Mouse (Mus musculus) heart, adult 2 months (tissue): Measurements from ENCODE around the gene Rab7b. TPM values are rescaled to one million over a fixed set of nuclear protein-coding genes. Genes with fewer than 3 reads are reported as not detected.

Experiments used
- DNase-seq, 2 experiments: peaks; one replicate each; pipeline ENCODE4 v3.0.0; 2021
- H3K27ac ChIP-seq: fragments of 200-600 bp; 2 replicates; pipeline ENCODE4 v1.8.1; 2022
- H3K27me3 ChIP-seq: fragments of 200-500 bp; 2 replicates; pipeline ENCODE4 v1.6.1; 2012; ENCODE audit warnings: mild to moderate bottlenecking, low read length, inconsistent platforms, mixed read lengths; ENCODE audit not compliant: control insufficient read depth, insufficient read depth
- H3K36me3 ChIP-seq: fragments of 200-500 bp; 2 replicates; pipeline ENCODE4 v1.6.1; 2012; ENCODE audit warnings: low read length, inconsistent platforms; ENCODE audit not compliant: control insufficient read depth, insufficient read depth
- H3K4me1 ChIP-seq: fragments of 200-500 bp; 2 replicates; pipeline ENCODE4 v1.6.1; 2011; ENCODE audit warnings: low read length; ENCODE audit not compliant: control insufficient read depth, insufficient read depth
- H3K4me3 ChIP-seq: fragments of 200-600 bp; 2 replicates; pipeline ENCODE4 v1.8.1; 2022
- H3K79me2 ChIP-seq: fragments of 200-500 bp; replicated peaks from 2 replicates; pipeline ENCODE4 v1.6.1; 2012; ENCODE audit warnings: mild to moderate bottlenecking, inconsistent platforms, low read length, moderate library complexity, mixed read lengths; ENCODE audit not compliant: control insufficient read depth, insufficient read depth
- H3K9ac ChIP-seq: fragments of 200-500 bp; 2 replicates; pipeline ENCODE4 v1.6.1; 2012; ENCODE audit warnings: low read depth, mild to moderate bottlenecking, control low read depth, inconsistent platforms, low read length, mixed read lengths
- CTCF ChIP-seq: fragments of 200-600 bp; IDR thresholded peaks from 2 replicates; pipeline ENCODE4 v1.8.1; 2022; ENCODE audit warnings: antibody characterized with exemption, mild to moderate bottlenecking, moderate library complexity
- EP300 ChIP-seq: fragments of 200-500 bp; IDR thresholded peaks from 2 replicates; pipeline ENCODE4 v1.6.1; 2011; ENCODE audit warnings: low read depth, low read length, control low read depth; ENCODE audit not compliant: insufficient read depth
- POLR2A ChIP-seq: fragments of 200-500 bp; IDR thresholded peaks from 2 replicates; pipeline ENCODE4 v1.6.1; 2011; ENCODE audit warnings: mild to moderate bottlenecking, low read depth, low read length, control low read depth; ENCODE audit not compliant: insufficient read depth
- WGBS: fragments of 180-500 bp; shearing (Covaris S2); methylation state at CpG from one replicate; pipeline ENCODE4 v1.1.7; 2018; 5-methylcytosine and 5-hydroxymethylcytosine counted together
- intact Hi-C: fragments of 180-260 bp; cut with DNase I; formaldehyde crosslinking; loops from one replicate; pipeline ENCODE4 v1.15.1; 2025
- polyA plus RNA-seq: library from polyadenylated mRNA; depleted of rRNA; stranded (reverse); fragments of >200 nt; gene quantifications from 2 replicates; pipeline ENCODE4 v1.2.3, GENCODE M21; 2012
- total RNA-seq, 2 experiments: library from RNA; stranded (reverse); gene quantifications; 2 replicates each; pipeline ENCODE4 v1.2.3; 2021

The Rab7b gene
- total and polyA plus RNA-seq, 3 experiments: 3.0 to 3.7 (median 3.5) TPM

DNA sequence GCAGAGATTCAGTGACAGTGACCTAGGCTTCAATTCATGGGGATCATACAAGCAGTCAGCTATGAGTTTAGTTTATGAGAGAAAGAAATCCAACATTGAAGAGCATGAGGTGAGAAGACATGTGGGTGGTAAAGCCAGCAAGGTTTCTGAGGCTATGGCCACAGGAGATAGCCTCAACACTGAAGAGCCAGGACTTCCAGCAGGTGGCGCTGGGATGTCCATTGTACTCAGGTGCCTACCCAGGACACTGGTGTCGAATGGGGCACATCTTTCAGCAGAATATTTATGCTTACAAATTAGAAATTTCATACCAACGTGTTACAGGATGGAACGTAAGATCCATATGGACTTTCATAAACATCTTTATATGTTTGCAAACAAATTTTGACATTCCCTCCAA lies 19.8 kb downstream of the Rab7b start:
- no peak for TF ChIP-seq POLR2A
- no peak for TF ChIP-seq EP300
- peak; percentile 86 for TF ChIP-seq CTCF
- Histone ChIP-seq H3K27me3 (no peaks in the 10 kb centered on the region), H3K9ac (no peak overlapping the region), H3K4me3 (no peak overlapping the region), H3K36me3 (no peaks in the 10 kb centered on the region), H3K79me2 (no peaks in the 10 kb centered on the region), H3K27ac (no peak overlapping the region), H3K4me1 (peaks cover 1% of the 10 kb centered on the region; the same call in 1 of the 2 replicates)
- WGBS: 18% methylated on average over 4 of the region's 4 CpGs
- DNase-seq: peak; percentile 48 to 72
- intact Hi-C loops: loop anchor here (1.0 kb wide), 1 partner anchor 57 kb away; no protein-coding TSS in a partner anchor

DNA sequence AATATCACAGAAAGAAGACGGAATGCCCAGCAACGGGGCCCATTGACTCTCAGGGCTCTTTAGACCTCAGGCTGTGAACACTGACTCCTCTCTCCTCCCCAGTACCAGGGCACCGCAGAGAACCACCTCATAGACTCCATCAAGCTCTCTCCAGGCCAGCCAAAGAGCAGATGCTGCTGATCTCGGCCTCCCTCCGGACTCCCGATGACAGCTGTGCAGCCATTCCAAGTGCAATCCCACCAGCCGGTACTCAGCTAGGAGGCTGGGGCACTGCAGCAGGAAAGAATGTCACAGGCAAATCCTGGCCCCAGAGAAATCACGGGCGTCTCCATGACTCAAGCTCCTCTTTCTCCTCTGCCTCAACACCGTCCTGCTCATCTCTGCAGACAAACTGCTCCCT lies 23.0 kb downstream of the Rab7b start:
- no peak overlapping the region for H3K9ac ChIP-seq
- no peaks in the 10 kb centered on the region for H3K79me2 ChIP-seq
- intact Hi-C loops: no loop called here
- no peaks in the 10 kb centered on the region for H3K36me3 ChIP-seq
- no peak for TF ChIP-seq POLR2A
- TF ChIP-seq CTCF: no peak
- no peak for TF ChIP-seq EP300
- peaks cover 1% of the 10 kb centered on the region; the same call in 1 of the 2 replicates for H3K4me1 ChIP-seq
- no peaks in the 10 kb centered on the region for H3K27me3 ChIP-seq
- WGBS: 82% methylated on average over 10 of the region's 10 CpGs
- DNase-seq: no peak
- no peak overlapping the region for H3K4me3 ChIP-seq
- no peak overlapping the region for H3K27ac ChIP-seq

DNA sequence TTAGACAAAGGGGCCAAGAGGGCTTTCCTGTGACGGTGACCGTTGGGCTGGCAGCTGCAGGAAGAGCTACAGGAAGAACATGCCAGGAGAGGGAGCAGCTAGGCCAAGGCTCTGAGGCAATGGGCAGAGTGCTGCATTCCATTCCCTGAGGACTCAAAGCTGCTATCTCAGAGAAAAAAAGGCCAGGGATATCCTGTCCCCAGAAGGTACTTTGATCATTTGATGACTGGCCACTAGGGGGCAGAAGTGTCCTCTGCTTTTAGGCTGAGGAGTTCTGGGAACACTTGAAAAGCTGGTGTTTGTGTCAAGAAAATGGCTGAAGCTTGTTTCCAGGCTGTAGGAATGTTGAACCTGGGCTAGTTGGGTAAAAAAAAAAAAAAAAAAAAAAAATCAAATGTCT lies 23.9 kb downstream of the Rab7b start:
- Histone ChIP-seq H3K4me1 (peaks cover 1% of the 10 kb centered on the region; the same call in 1 of the 2 replicates), H3K4me3 (no peak overlapping the region), H3K79me2 (no peaks in the 10 kb centered on the region), H3K36me3 (no peaks in the 10 kb centered on the region), H3K27me3 (no peaks in the 10 kb centered on the region), H3K27ac (no peak overlapping the region), H3K9ac (no peak overlapping the region)
- DNase-seq: peak; percentile 74 to 76
- 4% methylated on average over 2 of the region's 2 CpGs for WGBS
- intact Hi-C loops: loop anchor here (1.0 to 2.0 kb wide), 2 partner anchors 53 to 134 kb away; no protein-coding TSS in a partner anchor
- no peak for TF ChIP-seq EP300
- TF ChIP-seq CTCF: peak; percentile 85

DNA sequence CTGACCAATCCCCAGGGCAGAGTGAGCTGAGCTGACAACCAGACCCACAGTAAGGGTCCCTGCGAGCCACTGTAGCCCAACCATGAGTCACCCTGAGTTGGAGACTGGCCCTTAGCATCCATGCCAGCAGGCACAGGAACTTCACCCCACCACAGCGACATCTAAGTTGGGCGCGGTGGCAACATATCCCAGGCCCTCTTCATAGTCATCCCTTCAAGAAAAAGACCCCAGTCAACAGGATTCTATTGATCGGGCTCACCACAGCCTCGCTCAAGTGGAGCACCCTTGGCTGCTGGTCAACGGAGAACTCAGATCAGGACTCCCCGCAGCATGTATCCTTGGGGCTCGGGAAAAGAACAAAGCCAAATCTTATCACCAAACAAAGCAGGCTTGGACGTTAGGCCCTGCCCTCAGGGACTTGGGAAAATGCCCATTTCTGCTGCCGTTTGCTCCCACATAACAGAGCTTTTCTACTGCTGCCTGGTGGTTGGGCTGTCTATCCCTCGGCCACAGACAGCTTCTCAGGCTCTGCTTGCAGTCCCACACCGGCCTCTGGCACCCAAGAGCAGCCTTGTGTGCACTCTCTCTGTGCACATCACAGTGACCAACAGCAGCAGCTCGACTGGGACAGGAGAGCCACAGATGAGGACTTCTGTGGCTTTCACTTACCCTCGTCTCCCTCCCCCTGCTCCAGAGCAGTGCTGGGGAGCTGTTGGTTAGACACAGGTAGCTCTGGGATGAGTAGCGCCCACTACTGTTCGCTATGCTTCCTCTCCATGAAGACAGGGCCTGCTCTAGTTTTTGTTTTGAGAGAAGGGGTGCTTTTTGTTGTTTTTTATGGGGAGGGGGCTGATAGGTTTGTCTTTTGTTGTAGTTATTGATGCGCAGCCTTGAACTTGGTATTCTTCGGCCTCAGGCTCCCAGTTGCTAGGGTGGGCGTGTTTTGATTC lies 26.2 kb downstream of the Rab7b start:
- H3K9ac ChIP-seq: no peak overlapping the region
- TF ChIP-seq CTCF: 0 out of 2 replicates have a peak, but pooled peaks have one; percentile 17
- TF ChIP-seq EP300: no peak
- TF ChIP-seq POLR2A: no peak
- intact Hi-C loops: no loop called here
- WGBS: 47% methylated on average over 20 of the region's 20 CpGs
- H3K27ac ChIP-seq: no peak overlapping the region
- no peaks in the 10 kb centered on the region for H3K27me3 ChIP-seq
- H3K79me2 ChIP-seq: no peaks in the 10 kb centered on the region
- peak in 1 of 2 experiments; percentile 29 for DNase-seq
- H3K36me3 ChIP-seq: no peaks in the 10 kb centered on the region
- H3K4me1 ChIP-seq: peaks cover 1% of the 10 kb centered on the region; the same call in 1 of the 2 replicates
- no peak overlapping the region for H3K4me3 ChIP-seq

DNA sequence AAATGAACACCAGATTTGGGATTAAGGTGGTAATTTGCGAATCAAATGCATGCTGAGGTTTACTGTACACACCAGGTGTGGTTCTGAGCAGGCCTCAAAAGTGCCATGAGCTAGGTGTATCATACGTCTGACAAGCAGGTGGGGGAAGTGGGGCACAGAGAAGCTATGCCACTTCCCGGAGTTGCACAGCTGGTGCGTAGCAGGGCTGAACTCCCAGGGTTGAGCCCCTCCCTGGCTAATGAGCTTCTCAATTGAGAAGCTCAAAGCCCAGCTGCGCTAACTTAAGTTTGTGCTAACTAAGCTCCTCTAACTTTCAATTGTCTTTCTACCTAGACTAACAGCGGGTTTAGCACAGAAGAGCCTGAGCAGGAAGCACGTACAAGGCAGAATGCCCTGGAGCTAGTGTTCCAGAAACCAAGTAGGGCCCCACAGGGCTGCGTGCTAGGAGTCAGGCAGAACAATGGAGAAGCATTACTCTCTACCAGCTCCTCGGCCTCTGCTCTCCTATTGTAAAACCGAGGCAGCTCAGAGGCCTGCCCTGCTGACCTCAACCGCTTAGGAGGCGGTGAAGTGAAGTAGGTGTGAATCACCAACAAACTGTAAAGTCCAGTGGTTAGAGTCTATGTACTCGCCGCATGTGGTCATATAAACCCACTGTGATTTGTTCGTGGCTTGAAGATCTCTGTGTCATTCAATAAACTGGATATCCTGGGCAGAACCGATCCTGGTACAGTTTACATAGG lies 30.6 kb downstream of the Rab7b start:
- DNase-seq: no peak
- Histone ChIP-seq H3K9ac (no peak overlapping the region), H3K4me1 (no peaks in the 10 kb centered on the region), H3K27ac (no peak overlapping the region), H3K27me3 (no peaks in the 10 kb centered on the region), H3K36me3 (no peaks in the 10 kb centered on the region), H3K79me2 (no peaks in the 10 kb centered on the region), H3K4me3 (no peak overlapping the region)
- TF ChIP-seq POLR2A (no peak), EP300 (no peak), CTCF (no peak)
- intact Hi-C loops: no loop called here
- 81% methylated on average over 16 of the region's 16 CpGs for WGBS

DNA sequence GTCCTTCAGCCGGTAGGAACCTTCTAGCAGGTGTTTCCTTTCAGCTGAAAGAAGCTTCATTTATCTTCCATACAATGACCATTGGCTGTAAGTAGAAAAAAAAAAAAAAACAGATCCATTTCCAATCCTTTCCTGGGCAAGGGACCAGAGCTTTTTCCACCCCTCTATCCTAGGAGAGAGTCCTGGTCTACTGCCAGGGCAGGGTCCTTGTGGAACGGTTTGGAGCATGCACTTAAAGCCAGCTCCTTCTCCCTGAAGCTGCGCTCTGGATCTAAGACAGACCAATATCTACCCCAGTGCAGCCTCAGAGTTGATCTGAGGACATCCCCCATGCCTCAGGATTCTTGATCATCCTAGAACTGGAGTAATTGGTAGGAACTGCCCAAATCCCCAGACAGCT lies 33.5 kb downstream of the Rab7b start:
- no peak for DNase-seq
- Histone ChIP-seq H3K4me3 (no peak overlapping the region), H3K27ac (no peak overlapping the region), H3K9ac (no peak overlapping the region), H3K79me2 (no peaks in the 10 kb centered on the region), H3K36me3 (no peaks in the 10 kb centered on the region), H3K27me3 (no peaks in the 10 kb centered on the region), H3K4me1 (peaks cover 8% of the 10 kb centered on the region)
- TF ChIP-seq EP300 (no peak), POLR2A (no peak), CTCF (no peak)
- 54% methylated on average over 3 of the region's 3 CpGs for whole genome bisulfite sequencing
- intact Hi-C loops: no loop called here
